Mouse (Mus musculus): ENCODE data around the gene Esrra. TPM values are rescaled to one million over a fixed set of nuclear protein-coding genes. Genes with fewer than 3 reads are reported as not detected.
A peak's percentile ranks its signal among the peaks of the same experiment; 100 is the strongest.

Esrra gene
- total RNA-seq, 4 experiments from 2014 or later = 38.3 to 45.1 (median 44.1) TPM

DNA sequence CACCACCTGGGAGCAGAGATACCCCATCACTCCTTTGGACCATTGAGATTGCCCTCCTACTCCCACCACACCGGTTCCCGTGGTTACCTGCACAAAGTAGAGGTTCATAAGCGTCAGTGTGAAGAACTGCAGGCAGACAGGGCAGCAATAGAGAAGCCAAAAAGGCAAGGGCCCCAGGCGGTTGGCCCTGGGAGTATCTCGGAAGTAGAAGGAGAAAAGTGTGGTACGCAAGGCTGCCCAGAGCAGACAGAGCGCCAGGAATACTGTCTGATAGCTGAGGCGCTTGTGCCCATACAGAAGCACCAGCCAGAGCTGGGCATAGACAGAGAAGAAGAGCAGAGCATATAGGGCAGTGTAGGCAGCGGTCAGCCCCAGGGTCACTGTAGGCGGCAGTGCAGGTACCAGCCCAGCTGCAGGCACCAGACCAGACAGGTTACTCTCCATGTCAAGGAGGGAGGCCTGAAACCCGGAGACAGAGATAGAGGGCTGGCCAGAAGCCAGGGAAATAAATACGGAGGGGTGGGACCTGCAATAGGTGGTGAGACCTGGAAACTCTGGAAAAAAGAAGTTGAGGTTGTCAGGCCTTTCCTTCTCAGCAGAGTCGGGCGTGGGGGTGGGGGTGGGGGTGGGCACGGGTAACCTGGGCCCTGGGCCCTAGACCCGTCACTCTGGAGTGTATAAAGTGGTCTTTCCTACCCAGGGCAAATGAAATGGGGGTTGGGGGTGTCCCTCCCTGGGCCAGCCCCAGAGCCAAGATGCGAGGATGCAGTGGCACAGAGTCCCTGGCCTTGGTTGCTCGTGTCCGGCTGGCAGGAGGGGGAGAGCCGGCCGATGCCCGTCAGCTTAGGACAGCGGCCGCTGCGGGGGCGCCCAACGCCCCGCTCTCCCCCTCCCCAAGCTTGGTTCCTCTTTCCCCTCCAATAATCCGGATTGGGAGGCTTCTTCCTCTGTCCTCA, 19.1 kb upstream of the Esrra start:
- no peak for DNase-seq

DNA sequence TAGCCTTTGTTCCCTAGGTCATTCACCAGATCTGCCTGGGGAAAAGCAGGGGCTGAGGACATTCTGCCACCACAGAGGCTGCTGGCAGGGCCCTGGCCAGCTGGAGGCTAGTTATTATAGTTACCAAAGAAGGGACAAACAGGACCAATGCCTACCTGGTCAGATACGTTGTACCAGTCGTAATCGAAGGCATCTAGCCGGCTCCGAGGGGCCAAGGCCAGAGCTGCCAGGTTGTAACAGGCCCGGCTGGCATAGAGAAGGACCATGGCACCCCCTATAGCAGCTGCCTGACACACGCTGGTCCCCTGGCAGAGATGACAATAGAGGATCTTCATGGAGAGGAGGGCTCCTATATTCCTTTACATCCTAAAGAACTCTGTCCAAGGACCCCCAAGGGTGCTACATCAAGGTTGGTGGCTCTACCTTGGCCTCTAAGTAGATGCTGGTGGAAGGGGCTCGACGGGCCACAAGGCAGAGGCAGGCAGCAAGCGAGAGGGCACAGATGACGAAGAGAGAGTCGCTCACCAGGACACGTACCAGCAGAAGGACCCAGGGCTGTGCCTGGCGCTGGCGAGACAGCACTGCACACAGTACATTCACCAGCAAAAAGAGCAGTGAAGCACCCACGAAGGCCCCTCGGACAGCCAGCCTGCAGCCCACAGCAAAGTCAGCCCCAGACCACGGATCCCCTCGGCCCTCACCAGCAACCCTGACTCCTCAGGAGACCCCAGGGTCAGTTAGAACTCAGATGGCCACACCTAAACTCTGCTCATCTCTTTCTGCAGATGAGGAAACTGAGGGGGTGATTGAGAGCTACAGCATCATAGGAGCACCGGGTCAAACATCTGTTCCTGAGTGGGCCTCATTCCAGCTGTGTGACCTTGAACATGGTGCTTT, 17.7 kb upstream of the Esrra start:
- DNase-seq = no peak

- no peak for DNase-seq
These were observed 16.2 kb upstream of the Esrra start for GRCm38 (mm10) chr19:6937541-6938465.

- no peak for DNase-seq
These were observed 14.7 kb upstream of the Esrra start for GRCm38 (mm10) chr19:6936299-6936698.

DNA sequence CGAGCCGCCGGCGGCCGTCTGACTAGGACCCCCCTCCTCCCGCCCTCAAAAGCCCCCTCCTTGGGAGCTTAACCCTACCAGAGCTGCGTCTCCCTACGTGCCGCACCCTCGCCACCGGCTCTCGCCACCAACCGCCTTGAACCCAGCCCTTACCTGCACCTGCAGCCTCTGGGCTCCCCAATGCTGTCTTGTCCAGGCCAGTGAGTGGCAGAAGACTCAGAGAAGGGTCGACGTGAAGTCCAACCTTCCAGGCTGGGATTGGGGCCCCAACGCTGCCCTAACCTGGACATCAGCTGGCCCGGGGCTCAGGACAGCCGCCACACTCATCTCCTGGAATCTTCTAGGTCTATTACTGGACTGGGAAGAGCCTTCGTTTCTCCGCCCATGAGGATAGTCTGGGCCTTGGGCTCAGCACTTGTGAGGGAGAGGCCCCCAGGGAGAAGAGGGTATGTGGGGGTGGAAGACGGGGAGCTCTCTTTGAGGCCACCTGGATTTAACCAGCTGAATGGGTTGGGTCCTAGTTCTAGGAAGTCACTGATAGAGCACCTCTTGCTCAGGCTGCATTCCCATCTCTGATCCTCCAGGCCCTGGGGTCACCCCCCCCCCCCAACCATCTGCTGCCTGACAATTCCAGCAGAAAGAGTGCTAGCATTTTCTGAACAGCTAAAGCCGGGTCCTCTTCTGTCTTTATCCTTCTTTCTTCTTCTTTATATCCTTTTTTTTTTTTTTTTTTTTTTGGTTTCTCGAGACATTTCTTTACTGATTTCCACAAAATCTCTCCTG, 12.8 kb upstream of the Esrra start, which contains the start of gene Kcnk4:
Gene Kcnk4 (minus strand): TSS at position 321 of the 783 bp plus-strand sequence.
- DNase-seq = no peak

- no peak for DNase-seq
These were observed 12.0 kb upstream of the Esrra start for GRCm38 (mm10) chr19:6933436-6934194.

DNA sequence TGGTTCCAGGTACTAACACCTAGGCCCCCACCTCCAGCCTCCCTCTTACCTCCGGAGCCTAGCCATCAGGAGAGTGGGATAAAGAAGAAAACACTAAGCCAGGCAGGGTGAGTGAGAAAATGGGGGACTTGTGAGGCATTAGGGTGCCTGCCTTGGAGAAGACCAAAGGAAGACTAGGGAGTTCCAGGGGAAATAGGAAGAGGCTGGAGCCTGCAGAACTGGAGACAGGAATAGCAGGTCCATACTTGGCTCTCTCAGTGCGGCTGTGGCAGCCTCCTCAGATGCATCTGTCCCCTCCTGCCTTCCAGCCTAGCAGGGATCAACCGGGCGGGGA, 11.5 kb upstream of the Esrra start:
- DNase-seq = no peak

GRCm38 (mm10) chr19:6932018-6932417, 10.4 kb upstream of the Esrra start:
- DNase-seq = no peak

DNA sequence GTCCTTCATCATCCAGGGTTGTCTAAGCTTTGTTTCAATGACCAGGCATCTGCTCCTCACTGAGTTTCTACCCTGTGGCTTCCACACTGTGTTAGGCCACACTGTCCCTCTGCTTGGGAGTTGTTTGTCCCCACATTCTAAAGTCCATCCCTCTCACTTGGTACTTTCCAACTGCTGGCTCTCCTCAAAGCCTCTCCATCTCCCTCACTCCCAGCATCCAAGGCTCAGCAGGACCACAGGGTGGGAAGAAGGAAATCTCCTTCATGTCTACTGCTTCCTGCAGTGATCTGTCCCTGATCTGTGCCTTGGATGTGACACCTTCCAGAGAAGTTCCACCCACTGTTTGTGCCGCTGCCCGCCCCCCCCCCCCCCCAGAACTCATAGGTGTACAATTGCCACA, 9.4 kb upstream of the Esrra start:
- DNase-seq = no peak

DNA sequence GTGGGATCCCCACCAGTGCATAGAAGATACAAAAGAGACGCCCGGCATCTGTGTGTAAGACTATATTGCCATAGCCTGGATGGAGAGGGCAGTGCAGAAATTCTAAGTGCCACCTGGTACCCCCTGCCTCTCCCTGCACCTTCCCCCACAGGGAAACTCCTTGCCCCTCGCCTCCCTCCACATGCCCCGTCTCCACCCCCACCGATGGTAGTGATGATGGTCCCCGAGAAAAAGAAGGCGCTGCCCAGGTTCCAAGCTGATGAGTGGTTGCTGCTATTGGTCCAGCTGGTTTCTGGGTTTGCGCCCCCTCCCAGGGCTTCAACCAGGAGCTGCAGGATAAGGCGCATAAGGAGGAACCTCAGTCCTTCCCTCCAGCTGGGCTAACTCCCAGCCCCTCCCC, 6.5 kb upstream of the Esrra start:
- DNase-seq = no peak

DNA sequence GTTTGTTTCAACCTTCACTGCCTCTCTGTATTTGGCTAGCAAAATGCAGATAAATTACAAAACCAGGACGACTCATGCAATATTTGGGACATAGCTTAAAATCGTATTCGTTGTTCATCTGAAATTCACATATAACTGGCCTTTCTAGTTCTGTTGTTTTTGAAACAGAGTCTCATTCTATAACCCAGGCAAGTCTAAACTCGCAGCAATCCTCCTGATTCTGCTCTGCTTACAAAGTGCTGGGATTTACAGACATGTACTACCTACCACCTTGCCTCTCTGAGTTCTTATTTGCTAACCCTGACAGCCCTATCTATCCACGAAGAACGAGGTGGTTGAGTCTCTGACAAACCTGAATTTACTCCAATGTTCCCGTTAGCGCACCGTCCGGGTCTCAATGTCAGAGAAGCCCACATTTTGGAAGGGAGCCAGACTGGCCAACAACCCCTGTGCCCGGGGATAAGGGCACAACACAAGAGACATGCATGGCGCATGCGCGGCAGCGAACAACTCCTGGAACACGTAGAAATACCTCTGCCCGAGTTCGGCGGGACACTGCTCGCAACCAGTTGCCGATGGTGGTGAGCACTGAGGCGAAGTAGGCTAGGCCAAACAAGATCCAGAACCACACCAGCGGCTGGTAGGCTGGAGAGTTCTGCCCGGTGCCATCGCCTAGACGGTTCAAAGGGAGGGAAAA, 5.1 kb upstream of the Esrra start:
- DNase-seq = peak; percentile 34

DNA sequence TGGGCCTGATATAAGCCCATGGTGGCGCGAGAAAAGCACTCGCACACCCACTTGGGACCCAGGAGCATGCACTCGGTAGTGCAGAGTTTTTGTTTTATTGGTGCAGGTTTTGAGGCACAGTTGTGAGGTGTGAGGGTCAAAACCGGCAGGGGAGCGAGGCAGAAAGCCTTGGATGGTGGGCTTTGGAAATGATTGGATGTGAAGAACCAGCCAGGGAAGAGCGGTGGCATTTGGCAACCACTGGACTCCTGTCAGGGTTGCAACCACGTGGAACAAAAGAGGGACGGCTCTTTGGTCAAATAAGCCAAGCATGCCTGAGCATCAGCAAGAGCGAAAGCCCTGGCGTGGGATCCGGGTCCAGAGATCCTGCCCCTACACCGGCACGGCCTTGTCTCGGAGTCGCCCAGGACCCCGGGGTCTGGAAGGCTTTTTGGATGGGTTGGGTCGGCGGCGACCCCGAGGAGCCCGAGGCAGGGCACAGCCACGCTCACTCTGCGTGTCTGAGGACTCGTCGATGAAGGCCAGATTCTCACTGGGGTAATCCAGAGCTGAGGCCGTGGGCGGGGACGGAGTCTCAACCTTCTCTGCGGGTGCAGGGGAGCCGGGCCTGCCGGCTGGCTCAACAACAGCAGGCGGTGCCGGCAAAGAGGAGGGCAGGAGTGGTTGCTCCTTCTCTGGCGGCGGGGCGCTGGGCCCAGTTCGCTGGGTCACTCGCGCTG, 4.2 kb upstream of the Esrra start:
- no peak for DNase-seq

DNA sequence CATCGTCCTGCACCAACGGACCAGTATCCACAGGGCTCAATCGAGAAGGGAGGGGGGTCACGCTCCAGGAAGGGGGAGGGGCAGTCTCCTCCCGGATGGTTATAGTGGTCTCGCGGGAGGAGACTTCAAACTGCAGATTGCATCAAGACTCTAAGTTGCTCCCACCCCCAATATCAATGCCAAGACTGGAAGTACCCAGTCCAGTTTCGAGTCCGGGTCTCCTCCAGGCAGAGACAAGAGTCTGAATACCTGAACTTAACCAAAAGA, 3.6 kb upstream of the Esrra start, which contains the start of gene Catsperz:
Gene Catsperz (minus strand): TSS at position 74 of the 267 bp plus-strand sequence.
- no peak for DNase-seq

- peak; percentile 70 for DNase-seq
These were observed 3.1 kb upstream of the Esrra start for GRCm38 (mm10) chr19:6924461-6925306.

GRCm38 (mm10) chr19:6922901-6923735, 1.5 kb upstream of the Esrra start:
- DNase-seq = no peak

DNA sequence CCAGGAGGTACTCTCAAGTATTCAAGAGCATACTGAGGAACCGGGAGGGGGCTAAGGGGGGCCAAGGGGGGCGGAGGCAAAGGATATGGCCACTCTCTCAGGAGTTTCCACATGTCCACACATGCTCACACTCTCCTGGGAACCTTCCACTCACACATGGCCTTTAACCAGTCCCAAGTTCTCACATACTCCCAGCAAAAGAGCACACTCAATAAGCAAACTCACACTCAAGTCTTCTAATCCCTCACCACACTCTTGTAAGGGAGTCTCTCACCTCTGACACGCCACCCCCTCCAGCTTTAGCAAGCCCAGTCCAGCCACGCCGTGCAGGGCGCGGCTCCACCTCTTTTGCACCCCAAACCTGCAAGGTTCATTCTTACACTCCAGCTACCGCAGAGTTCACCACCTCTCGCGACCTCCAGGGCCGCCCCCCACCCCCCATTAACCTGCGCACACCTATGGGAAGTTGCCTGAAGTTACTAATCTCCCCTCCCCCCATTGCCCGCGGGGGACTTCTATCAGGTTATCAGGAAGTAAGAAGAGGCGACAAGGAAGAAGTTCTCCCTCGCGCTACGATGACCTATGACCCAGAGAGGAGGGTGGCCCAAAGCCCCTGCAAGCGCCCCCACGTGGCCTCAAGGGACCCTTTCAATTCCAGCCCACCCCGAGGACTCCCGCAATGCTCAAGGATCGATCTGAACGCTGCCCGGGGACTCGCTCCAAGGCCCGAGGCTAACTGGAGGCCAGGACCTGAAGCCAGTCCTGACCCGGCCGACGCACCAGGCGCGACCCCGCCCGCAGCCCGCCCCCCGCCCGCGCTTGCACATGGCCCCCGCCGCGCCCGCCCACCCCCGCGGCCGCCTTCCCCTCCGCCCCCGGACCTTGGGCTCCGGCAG, 624 bp downstream of the Esrra start:
- peak; percentile 64 for DNase-seq

Measured in adrenal gland, adult 8-10 months (tissue).